Mouse (Mus musculus): ENCODE results near the gene Zfp638.
"Not testable (repeated sequence)": the region's sequence is repeated elsewhere in the genome, so short reads cannot be mapped to it uniquely, and the experiment has no call there.

Zfp638 gene

GRCm38 (mm10) chr6:84009172-84009872 is 142.4 kb downstream of the Zfp638 start:
- in situ Hi-C loops (cut with MboI, MseI) = loop anchor here (5.0 kb wide), 1 partner anchor 48 kb away; no protein-coding TSS in a partner anchor

GRCm38 (mm10) chr6:84009915-84010302 is 143.0 kb downstream of the Zfp638 start:
- in situ Hi-C loops (cut with MboI, MseI) = loop anchor here (5.0 kb wide), 1 partner anchor 47 kb away; no protein-coding TSS in a partner anchor

DNA sequence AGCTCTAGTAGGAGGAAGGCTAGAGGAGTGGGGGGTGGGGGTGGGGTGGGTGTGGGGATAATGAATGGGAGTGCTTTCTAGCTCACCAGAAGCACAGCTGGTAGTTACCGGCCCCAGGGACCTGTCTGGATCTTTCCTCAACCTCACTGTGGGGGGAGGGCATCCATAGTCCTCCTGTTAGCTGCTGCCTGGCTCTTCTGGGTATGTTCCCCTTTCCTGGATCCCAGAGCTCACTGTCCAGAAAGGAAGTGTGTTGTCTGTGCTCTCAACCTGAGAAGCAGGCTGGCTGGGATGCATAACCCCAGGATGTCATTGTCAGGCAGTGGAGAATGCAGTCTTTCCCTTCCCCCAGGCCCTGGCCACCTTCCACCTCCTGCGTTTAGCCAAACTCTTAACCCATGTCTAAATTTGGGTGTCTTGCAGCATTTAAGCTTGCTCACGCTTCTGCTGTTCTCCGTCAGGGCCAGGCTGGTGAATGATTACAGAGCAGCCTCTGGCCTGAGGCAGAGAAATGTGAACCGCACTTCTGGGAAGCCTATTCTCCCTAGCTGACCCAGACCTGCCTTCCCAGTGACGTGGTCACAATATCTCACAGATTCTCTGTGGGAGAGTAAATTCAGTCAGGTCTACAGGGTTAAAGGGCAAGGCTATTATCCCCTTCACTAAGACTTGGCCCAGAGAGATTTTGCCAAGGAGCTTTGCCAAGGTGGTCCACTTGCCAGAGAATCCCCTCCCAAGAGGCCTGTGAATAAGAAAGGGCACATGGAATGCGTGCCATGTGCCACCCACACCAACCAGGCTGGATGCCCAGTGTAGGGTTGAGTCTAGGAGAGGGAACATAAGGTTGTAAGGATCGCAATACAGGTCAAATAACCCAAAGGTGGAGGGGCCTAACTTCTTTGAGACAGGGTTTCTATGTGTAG is 143.7 kb downstream of the Zfp638 start:
- in situ Hi-C loops (cut with MboI, MseI) = no loop called here

DNA sequence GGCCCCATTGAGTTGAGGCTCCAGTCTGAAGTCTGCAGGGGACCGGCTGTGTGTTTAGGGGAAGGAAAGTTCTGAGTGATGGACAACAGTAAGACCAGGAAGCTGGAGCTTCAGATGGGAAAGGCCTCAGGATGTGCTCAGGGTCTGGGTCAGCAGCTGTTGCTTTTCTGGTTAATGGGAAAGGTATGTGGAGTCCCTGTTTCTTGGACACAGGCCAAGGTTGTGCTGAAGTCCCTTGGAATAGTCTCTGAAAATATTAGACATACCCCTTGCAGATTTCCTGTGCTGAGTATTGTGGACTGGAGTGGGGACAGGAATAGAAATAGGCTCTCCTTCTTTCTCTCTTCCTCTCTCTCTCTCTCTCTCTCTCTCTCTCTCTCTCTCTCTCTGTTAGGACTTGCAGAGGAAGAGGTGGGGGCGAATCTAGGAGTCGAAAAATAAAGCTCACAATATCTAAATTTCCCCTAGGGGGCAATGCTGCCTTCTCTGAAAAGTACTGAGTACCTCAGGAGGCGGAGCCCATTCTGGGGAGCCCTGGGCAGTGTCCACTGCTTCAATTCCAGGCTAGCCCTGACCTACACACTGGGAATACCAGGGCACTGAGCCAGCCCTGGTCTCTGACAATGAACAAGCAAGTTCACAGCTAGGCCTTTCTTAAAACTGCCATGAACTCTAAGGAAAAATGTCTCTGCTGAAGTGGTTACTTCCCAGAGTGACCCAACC is 148.2 kb downstream of the Zfp638 start:
- in situ Hi-C loops (cut with MboI, MseI) = not testable (repeated sequence)

GRCm38 (mm10) chr6:84016851-84017250 is 149.9 kb downstream of the Zfp638 start:
- in situ Hi-C loops (cut with MboI, MseI) = no loop called here

DNA sequence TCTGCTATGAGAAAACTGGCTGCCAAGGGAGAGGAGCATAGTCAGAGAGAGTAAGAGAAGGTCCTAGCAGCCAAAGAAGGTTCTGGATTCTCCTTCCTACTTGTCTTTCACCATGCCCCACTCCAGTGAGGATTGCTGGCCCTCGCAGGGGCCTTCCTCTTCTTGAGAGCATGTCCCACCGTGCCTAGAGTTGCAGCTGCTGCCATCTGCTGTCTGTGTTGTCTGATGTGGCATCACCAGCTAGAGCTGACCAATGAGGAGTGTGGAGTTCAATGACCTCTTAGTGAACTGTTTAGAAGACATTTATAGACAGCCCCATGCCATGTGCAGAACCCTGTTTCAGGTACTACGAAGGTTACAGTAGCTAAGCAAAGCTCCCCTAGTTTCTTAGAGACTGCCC is 150.5 kb downstream of the Zfp638 start:
- in situ Hi-C loops (cut with MboI, MseI) = no loop called here

DNA sequence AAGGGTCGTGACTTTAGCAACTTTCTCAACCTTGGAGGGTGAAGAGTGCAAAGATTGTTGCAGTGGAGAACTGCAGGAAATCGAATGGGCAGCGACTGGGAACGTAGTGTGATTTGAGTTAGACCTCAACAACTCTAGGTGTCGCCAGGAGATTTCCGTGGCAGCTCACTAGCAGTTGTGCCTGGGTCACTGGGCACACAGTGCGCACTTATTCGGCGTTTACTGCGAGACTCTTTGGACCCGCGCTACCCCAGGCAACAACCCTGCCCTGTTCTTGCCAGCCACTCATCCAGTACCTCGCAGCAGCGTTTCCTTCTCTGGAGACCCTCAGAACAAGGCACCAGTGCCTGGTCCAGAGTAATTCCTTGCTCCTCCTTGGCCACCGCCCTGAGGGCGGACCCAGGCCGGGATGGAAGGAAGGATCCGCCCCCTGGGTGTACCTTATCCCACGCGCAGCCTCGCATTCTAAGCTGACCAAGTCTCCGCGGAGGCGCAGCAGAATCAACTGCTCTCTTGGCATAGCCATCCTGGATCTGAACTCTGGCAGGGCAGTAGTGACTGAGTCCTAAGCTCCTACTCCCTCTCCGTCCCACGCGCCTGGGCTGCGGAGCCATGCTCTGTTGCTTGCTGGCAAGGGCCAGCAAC is 152.1 kb downstream of the Zfp638 start:
- in situ Hi-C loops (cut with MboI, MseI) = no loop called here

DNA sequence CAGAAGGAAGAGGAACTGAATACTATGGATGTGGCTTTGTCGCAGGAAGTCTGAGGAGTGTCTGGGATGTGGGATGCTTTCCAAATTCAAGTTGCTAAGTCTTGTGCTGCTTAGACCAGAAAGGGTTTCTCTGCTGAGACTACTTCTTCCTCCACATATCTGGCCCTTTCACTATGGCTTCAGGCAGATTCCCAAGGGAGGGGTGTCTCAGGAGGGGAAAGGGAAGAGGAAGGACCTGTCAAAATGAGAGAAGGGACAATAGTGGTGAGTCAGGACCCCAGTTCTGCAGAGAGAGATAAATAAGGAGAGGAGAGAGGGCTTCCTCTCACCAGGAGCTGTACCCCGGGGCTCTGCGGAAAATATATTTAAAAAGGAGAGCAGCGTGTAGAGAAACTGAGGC is 153.1 kb downstream of the Zfp638 start:
- in situ Hi-C loops (cut with MboI, MseI) = no loop called here

- in situ Hi-C loops (cut with MboI, MseI) = no loop called here
Measured at GRCm38 (mm10) chr6:84021990-84022389, 155.1 kb downstream of the Zfp638 start.

DNA sequence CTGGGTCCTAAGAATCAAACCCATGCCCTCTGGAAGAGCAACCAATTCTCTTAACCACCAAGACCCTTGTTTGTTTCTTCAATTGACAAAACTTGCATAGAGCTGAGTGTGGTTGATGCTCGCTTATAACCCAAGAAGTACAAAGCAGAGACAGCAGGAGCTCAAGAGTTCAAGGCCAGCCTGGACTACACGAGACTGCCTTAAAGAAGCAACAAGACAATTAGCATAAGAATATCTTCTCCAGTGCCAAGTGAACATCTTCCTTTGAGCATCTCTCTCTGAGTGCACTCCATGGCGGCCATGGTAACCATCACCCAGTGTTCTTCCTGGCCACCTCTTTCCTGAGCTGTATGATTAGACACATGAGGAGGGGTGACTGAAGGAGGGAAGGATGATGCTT is 158.7 kb downstream of the Zfp638 start:
- in situ Hi-C loops (cut with MboI, MseI) = no loop called here

- in situ Hi-C loops (cut with MboI, MseI) = no loop called here
Measured at GRCm38 (mm10) chr6:84028791-84029190, 161.9 kb downstream of the Zfp638 start.

DNA sequence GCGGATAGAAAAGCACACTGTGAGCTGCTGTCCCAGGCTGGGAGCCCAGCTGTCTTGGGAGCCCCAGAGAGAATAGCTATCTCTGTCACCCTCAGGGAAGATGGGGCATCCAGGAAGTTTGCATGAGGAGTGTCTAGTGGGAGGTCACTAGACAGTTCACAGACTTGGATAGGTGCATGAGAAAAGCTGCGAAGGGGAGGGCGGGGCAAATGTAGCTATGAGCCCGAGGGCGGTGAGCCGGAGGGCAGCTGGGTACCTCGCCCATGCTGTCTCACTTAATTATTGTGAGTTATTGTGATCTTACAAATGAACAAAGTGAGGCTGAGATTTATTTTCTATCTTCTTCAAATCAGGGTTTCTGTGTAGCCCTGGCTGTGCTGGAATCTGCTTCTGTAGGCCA is 162.9 kb downstream of the Zfp638 start:
- in situ Hi-C loops (cut with MboI, MseI) = no loop called here

GRCm38 (mm10) chr6:84032516-84032915 is 165.6 kb downstream of the Zfp638 start:
- in situ Hi-C loops (cut with MboI, MseI) = not testable (repeated sequence)
